Mouse (Mus musculus) midbrain, embryonic 16.5 days (tissue): ENCODE data around the gene Nrl. TPM values are rescaled to one million over a fixed set of nuclear protein-coding genes. Genes with fewer than 3 reads are reported as not detected.

Source experiments
- ATAC-seq: fragments of 200-750 bp; cut with Nextera tagmentation; 2 replicates; pipeline ENCODE4 v1.8.0; 2017; ENCODE audit warnings: moderate TSS enrichment
- H3K27ac ChIP-seq: fragments of 300-500 bp; sonication (generic); 2 replicates; pipeline ENCODE4 v1.5.1; 2014; ENCODE audit warnings: mild to moderate bottlenecking, low read length, mixed read lengths
- H3K27me3 ChIP-seq: fragments of 300-500 bp; sonication (generic); 2 replicates; pipeline ENCODE4 v1.6.1; 2014; ENCODE audit warnings: low read depth, low read length, mixed read lengths; ENCODE audit not compliant: control insufficient read depth, insufficient read depth
- H3K36me3 ChIP-seq: fragments of 300-500 bp; sonication (generic); 2 replicates; pipeline ENCODE4 v1.6.1; 2014; ENCODE audit warnings: mild to moderate bottlenecking, low read length, moderate library complexity, mixed read lengths; ENCODE audit not compliant: control insufficient read depth, insufficient read depth
- H3K4me1 ChIP-seq: fragments of 300-500 bp; sonication (generic); 2 replicates; pipeline ENCODE4 v1.6.1; 2014; ENCODE audit warnings: mild to moderate bottlenecking, low read length, mixed read lengths; ENCODE audit not compliant: control insufficient read depth, insufficient read depth
- H3K4me2 ChIP-seq: fragments of 300-500 bp; sonication (generic); 2 replicates; pipeline ENCODE4 v1.6.1; 2014; ENCODE audit warnings: mild to moderate bottlenecking, low read length, mixed read lengths
- H3K4me3 ChIP-seq: fragments of 300-500 bp; sonication (generic); 2 replicates; pipeline ENCODE4 v1.5.1; 2014; ENCODE audit warnings: low read depth, mild to moderate bottlenecking, low read length, moderate library complexity, mixed read lengths
- H3K9ac ChIP-seq: fragments of 300-500 bp; sonication (generic); 2 replicates; pipeline ENCODE4 v1.6.1; 2014; ENCODE audit warnings: low read depth, low read length, mixed read lengths
- H3K9me3 ChIP-seq: fragments of 300-500 bp; sonication (generic); replicated peaks from 2 replicates; pipeline ENCODE4 v1.6.1; 2014; ENCODE audit warnings: mild to moderate bottlenecking, low read length, mixed read lengths; ENCODE audit not compliant: control insufficient read depth, poor library complexity, severe bottlenecking
- WGBS: fragments of 180-500 bp; shearing (Covaris S2); extraction: QIAGEN DNeasy Blood & Tissue Kit; methylation state at CpG from one replicate; pipeline ENCODE4 v1.1.7; 2014; 5-methylcytosine and 5-hydroxymethylcytosine counted together
- polyA plus RNA-seq: library from polyadenylated mRNA; unstranded; fragments of >200 nt; fragmentation: Nextera tagmentation; extraction: Ambion mirVana; gene quantifications from 2 replicates; pipeline ENCODE4 v1.2.1, GENCODE M21; 2015

Nrl gene
- polyA plus RNA-seq, 1 experiment from 2014 or later, result 0.08 TPM

GRCm38 (mm10) chr14:55497449-55497821, 27.3 kb downstream of the Nrl start:
- peak; percentile 33 for ATAC-seq
- Histone ChIP-seq H3K4me3 (no peak overlapping the region), H3K9ac (no peak overlapping the region), H3K27me3 (no peaks in the 10 kb centered on the region), H3K27ac (no peak overlapping the region), H3K4me1 (no peaks in the 10 kb centered on the region; the same call in 1 of the 2 replicates), H3K9me3 (no peaks in the 10 kb centered on the region), H3K36me3 (peaks cover 31% of the 10 kb centered on the region), H3K4me2 (no peak overlapping the region)
- 30% methylated on average over 6 of the region's 6 CpGs for WGBS

GRCm38 (mm10) chr14:55496761-55497448, 27.9 kb downstream of the Nrl start:
- H3K36me3 ChIP-seq, result peaks cover 31% of the 10 kb centered on the region
- H3K4me1 ChIP-seq, result peaks cover 5% of the 10 kb centered on the region
- H3K9ac ChIP-seq, result no peak overlapping the region
- H3K4me3 ChIP-seq, result no peak overlapping the region
- ATAC-seq, result no peak
- H3K27me3 ChIP-seq, result no peaks in the 10 kb centered on the region
- no peak overlapping the region for H3K4me2 ChIP-seq
- no peak overlapping the region for H3K27ac ChIP-seq
- no peaks in the 10 kb centered on the region for H3K9me3 ChIP-seq
- 75% methylated on average over 16 of the region's 16 CpGs for WGBS

- ATAC-seq, result no peak
- Histone ChIP-seq H3K9ac (peak overlapping the region; percentile 17; the same call in 1 of the 2 replicates), H3K4me2 (no peak overlapping the region), H3K4me1 (peaks cover 8% of the 10 kb centered on the region), H3K27ac (no peak overlapping the region), H3K4me3 (no peak overlapping the region), H3K9me3 (no peaks in the 10 kb centered on the region), H3K36me3 (peaks cover 31% of the 10 kb centered on the region), H3K27me3 (no peaks in the 10 kb centered on the region)
- 73% methylated on average over 19 of the region's 20 CpGs for WGBS
Measured at GRCm38 (mm10) chr14:55495509-55496240, 29.1 kb downstream of the Nrl start.

- no peaks in the 10 kb centered on the region for H3K9me3 ChIP-seq
- H3K4me1 ChIP-seq, result peaks cover 16% of the 10 kb centered on the region
- peak overlapping the region; percentile 73 for H3K4me2 ChIP-seq
- WGBS, result 51% methylated on average over 3 of the region's 3 CpGs
- H3K4me3 ChIP-seq, result peak overlapping the region; percentile 77
- H3K27ac ChIP-seq, result no peak overlapping the region
- no peak for ATAC-seq
- peak overlapping the region; percentile 90 for H3K9ac ChIP-seq
- H3K27me3 ChIP-seq, result no peaks in the 10 kb centered on the region
- H3K36me3 ChIP-seq, result peaks cover 12% of the 10 kb centered on the region; the same call in 1 of the 2 replicates
Measured at GRCm38 (mm10) chr14:55492103-55492502, 32.7 kb downstream of the Nrl start.

- Histone ChIP-seq H3K4me3 (peak overlapping the region; percentile 77), H3K27me3 (no peaks in the 10 kb centered on the region), H3K27ac (peak overlapping the region; percentile 95), H3K9ac (peak overlapping the region; percentile 90), H3K4me2 (peak overlapping the region; percentile 73), H3K4me1 (peaks cover 16% of the 10 kb centered on the region), H3K36me3 (peaks cover 12% of the 10 kb centered on the region; the same call in 1 of the 2 replicates), H3K9me3 (no peaks in the 10 kb centered on the region)
- under 1% methylated on average over 19 of the region's 30 CpGs for WGBS
- peak; percentile 72 for ATAC-seq
Measured at GRCm38 (mm10) chr14:55491291-55491833, 33.4 kb downstream of the Nrl start.

- ATAC-seq, result peak; percentile 92
Measured at GRCm38 (mm10) chr14:55490361-55491201, 34.2 kb downstream of the Nrl start, which contains the start of gene Carmil3. Gene Carmil3 (plus strand): TSS chr14:55490651.

GRCm38 (mm10) chr14:55486836-55487235, 37.9 kb downstream of the Nrl start:
- Histone ChIP-seq H3K36me3 (no peaks in the 10 kb centered on the region), H3K4me3 (no peak overlapping the region), H3K9ac (no peak overlapping the region), H3K4me2 (no peak overlapping the region), H3K27me3 (no peaks in the 10 kb centered on the region), H3K4me1 (peaks cover 10% of the 10 kb centered on the region), H3K27ac (no peak overlapping the region), H3K9me3 (no peaks in the 10 kb centered on the region)
- 90% methylated on average over 8 of the region's 8 CpGs for WGBS
- no peak for ATAC-seq

More at GRCm38 (mm10) chr14:55490361-55491201, 34.2 kb downstream of the Nrl start, which contains the start of gene Carmil3:
- Histone ChIP-seq H3K27ac (peak within 1 kb of the TSS; percentile 95), H3K4me3 (peak within 1 kb of the TSS; percentile 77), H3K9me3 (no peaks in the 10 kb centered on the region), H3K4me1 (peaks cover 16% of the 10 kb centered on the region), H3K27me3 (no peaks in the 10 kb centered on the region), H3K9ac (peak within 1 kb of the TSS; percentile 90), H3K36me3 (peaks cover 8% of the 10 kb centered on the region; the same call in 1 of the 2 replicates), H3K4me2 (peak within 1 kb of the TSS; percentile 73)
- WGBS, result under 1% methylated on average over 49 of the region's 68 CpGs

GRCm38 (mm10) chr14:55484430-55485085, 40.2 kb downstream of the Nrl start:
- no peak for ATAC-seq
- H3K27ac ChIP-seq, result no peak overlapping the region
- 80% methylated on average over 5 of the region's 5 CpGs for WGBS

More at GRCm38 (mm10) chr14:55484430-55485085, 40.2 kb downstream of the Nrl start:
- Histone ChIP-seq H3K36me3 (no peaks in the 10 kb centered on the region), H3K4me1 (peaks cover 1% of the 10 kb centered on the region; the same call in 1 of the 2 replicates), H3K9me3 (no peaks in the 10 kb centered on the region), H3K27me3 (no peaks in the 10 kb centered on the region), H3K9ac (no peak overlapping the region), H3K4me3 (no peak overlapping the region), H3K4me2 (no peak overlapping the region)
